Mouse (Mus musculus) G1E (cell line): Measurements from ENCODE around the gene Elmo3. TPM values are rescaled to one million over a fixed set of nuclear protein-coding genes. Genes with fewer than 3 reads are reported as not detected.

Experiments
- ATAC-seq: 2 replicates; pipeline ENCODE4 v1.8.0; 2016; ENCODE audit warnings: mild to moderate bottlenecking; ENCODE audit not compliant: insufficient number of reproducible peaks, poor library complexity, low FRiP score, severe bottlenecking; ENCODE audit errors: extremely low read depth
- DNase-seq: peaks from one replicate; pipeline ENCODE4 v3.0.0; 2012; ENCODE audit warnings: low spot score
- H3K27me3 ChIP-seq: 2 replicates; pipeline ENCODE4 v1.6.1; 2012; ENCODE audit warnings: mild to moderate bottlenecking, low read length, inconsistent platforms; ENCODE audit not compliant: insufficient read depth
- H3K36me3 ChIP-seq: replicated peaks from 2 replicates; pipeline ENCODE3; 2012; ENCODE audit warnings: mild to moderate bottlenecking, inconsistent platforms
- H3K4me1 ChIP-seq: 2 replicates; pipeline ENCODE4 v1.6.1; 2012; ENCODE audit warnings: low read depth, low read length, inconsistent platforms, mixed read lengths; ENCODE audit not compliant: insufficient read depth
- H3K4me3 ChIP-seq: 2 replicates; pipeline ENCODE4 v1.5.1; 2012; ENCODE audit warnings: low read depth, mild to moderate bottlenecking, inconsistent platforms, low read length, moderate library complexity, mixed read lengths
- H3K9me3 ChIP-seq: replicated peaks from 2 replicates; pipeline ENCODE4 v1.6.1; 2012; ENCODE audit warnings: inconsistent platforms
- CTCF ChIP-seq: IDR thresholded peaks from 2 replicates; pipeline ENCODE4 v1.5.1; 2012; ENCODE audit warnings: low read depth, low read length, inconsistent platforms, mixed read lengths
- GATA1 ChIP-seq: IDR thresholded peaks from 2 replicates; pipeline ENCODE4 v1.6.1; 2012; ENCODE audit warnings: borderline replicate concordance, low read length, inconsistent platforms, mixed read lengths
- GATA2 ChIP-seq: IDR thresholded peaks from 2 replicates; pipeline ENCODE4 v1.6.1; 2012; ENCODE audit warnings: low read depth, low read length, inconsistent platforms, borderline replicate concordance
- POLR2AphosphoS5 ChIP-seq: IDR thresholded peaks from 2 replicates; pipeline ENCODE4 v1.6.1; 2012; ENCODE audit warnings: low read depth, low read length, inconsistent platforms; ENCODE audit not compliant: insufficient replicate concordance
- TAL1 ChIP-seq: conservative IDR thresholded peaks from 2 replicates; pipeline ENCODE4 v1.6.1; 2012; ENCODE audit warnings: low read depth, low read length, inconsistent platforms, mixed read lengths
- polyA plus RNA-seq: library from polyadenylated mRNA; stranded (reverse); fragments of >175 nt; gene quantifications from 2 replicates; pipeline ENCODE4 v1.2.3, GENCODE M21; 2012
- total RNA-seq, 2 experiments: library from RNA; stranded (forward) in 1 of 2; stranded (reverse) in 1 of 2; fragments of 200-1000 nt in 1 of 2; fragments of >200 nt in 1 of 2; fragmentation: Nextera tagmentation in 1 of 2; gene quantifications; 2 replicates each; pipeline ENCODE4 v1.2.3; 2014 to 2017

The Elmo3 gene
- total and polyA plus RNA-seq, 3 experiments, result 0.49 to 2.2 (median 0.76) TPM

DNA sequence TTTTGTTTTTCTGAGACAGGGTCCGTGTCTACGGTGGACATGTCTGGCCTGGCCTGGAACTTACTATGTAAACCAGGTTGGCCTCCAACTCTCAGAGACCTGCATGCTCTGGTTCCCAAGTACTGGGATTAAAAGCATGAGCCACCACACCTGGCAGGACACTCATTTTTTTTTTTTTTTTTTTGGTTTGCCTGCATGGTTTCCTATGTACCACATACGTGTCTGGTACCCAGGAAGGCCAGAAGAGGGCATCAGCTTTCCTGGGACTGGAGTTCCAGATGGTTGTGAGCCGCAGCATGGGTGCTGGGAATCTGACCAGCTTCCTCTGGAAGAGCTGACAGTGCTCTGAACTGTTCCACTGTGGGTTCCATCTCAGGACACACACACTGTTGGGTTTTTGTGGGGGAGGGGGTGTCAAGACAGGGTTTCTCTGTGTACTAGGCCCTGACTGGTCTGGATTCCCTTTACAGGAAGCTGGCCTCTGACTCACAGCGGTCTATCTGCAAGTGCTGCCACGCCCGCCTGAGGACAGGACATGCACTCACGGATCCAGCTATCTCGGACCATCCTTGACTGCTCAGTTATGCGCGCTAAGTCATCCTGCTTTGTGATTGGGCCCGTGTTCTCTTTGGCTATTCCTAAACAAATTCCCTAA lies 43.9 kb upstream of the Elmo3 start:
- 0 out of 2 replicates have a peak, but pooled peaks have one; percentile 23 for ATAC-seq
- peak overlapping the region; percentile 16; the same call in 1 of the 2 replicates for H3K4me3 ChIP-seq

DNA sequence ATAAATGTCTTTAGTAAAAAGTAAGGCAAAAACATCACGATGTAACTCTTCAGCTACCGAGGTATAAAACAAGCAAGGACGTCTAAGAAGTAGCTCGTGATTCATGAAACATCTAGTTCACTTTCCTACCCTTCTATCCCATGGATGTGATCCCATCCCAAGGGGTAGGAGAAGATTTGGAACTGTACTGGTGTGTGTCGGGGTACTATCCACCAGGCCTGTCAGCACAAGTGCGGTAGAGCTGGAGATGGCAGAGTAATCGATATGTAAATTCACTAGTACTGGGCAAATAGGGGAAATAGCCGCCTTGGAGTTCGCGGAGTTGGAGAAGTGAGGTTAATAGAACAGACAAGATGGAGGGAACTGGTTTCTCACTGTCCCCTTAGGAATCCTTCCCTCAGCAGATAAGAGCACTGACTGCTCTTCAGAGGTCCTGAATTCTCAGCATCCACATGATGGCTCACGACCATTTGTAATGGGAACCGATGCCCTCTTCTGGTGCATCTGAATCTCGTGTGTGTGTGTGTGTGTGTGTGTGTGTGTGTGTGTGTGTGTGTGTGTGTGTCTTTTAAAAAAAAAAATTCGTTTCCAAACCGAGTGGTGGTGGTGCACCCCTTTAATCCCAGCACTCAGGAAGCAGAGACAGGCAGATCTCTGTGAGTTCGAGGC lies 42.0 kb upstream of the Elmo3 start:
- Histone ChIP-seq H3K4me1 (peaks cover 72% of the 10 kb centered on the region), H3K9me3 (peaks cover 9% of the 10 kb centered on the region), H3K4me3 (peak overlapping the region; percentile 93), H3K27me3 (no peaks in the 10 kb centered on the region; the same call in 1 of the 2 replicates), H3K36me3 (peaks cover 60% of the 10 kb centered on the region)
- DNase-seq (no peak), ATAC-seq (no peak)
- no peak for TF ChIP-seq POLR2AphosphoS5
- TF ChIP-seq CTCF, result no peak
- TF ChIP-seq GATA1, result no peak
- no peak for TF ChIP-seq TAL1
- no peak for TF ChIP-seq GATA2

More for the DNA sequence above, 43.9 kb upstream of the Elmo3 start:
- no peak for DNase-seq
- peaks cover 4% of the 10 kb centered on the region for H3K9me3 ChIP-seq
- peaks cover 53% of the 10 kb centered on the region for H3K36me3 ChIP-seq
- H3K27me3 ChIP-seq, result no peaks in the 10 kb centered on the region
- no peak for TF ChIP-seq CTCF
- TF ChIP-seq TAL1, result no peak
- no peak for TF ChIP-seq GATA2
- no peak for TF ChIP-seq GATA1
- no peak for TF ChIP-seq POLR2AphosphoS5
- H3K4me1 ChIP-seq, result peaks cover 57% of the 10 kb centered on the region

DNA sequence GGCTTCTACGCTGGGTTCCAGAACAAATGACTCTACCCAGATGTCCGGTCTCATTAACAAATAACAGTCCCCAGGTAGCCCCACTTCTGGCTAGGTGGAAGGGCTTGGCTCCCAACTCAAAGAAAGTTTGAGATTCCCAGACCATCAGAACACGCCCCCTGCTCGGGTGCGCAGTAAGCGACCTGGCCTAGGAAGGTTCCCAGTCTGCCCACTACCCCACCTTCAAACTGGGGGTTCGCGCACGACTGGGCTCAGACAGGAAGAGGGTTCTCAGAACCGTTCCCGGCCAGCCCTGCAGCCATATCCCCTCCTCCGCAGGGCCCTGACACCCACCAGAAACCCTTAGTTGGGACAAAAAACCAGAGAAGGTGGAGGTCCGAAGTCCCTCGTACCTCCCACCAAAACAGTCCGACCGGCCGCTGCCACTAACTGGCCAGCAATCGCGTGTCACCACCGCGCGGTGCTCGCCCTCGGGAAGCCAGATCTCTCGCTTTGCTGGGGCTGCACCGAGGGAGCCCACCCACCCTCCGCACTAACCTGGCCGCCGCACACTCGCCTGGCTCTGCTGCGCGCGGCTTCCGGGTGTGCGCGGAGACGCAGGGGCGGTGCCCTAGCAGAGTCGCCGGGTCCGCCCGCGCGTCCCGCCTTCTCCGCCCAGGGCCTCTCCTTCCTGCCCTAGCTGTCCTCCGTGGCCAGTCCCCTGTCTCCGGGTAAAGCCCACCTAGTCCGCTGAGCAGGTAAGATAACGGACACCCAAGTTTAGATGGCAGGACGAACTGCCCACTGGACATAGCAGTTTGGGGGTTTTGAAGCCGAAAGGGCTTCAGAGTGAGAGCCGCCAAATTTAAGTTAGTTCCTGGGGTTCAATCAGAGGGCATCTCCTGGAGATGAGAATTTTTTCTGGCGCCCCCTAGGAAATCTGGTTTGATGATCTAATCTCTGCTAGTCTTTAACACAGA lies 41.1 kb upstream of the Elmo3 start, which contains the start of the genes Tradd and Fbxl8:
Gene Tradd (minus strand): TSS at position 586 of the 959 bp plus-strand sequence.
Gene Fbxl8 (plus strand): TSS at position 625 of the 959 bp plus-strand sequence.
- Histone ChIP-seq H3K4me1 (peaks cover 76% of the 10 kb centered on the region), H3K27me3 (peaks cover 4% of the 10 kb centered on the region; the same call in 1 of the 2 replicates), H3K9me3 (peaks cover 14% of the 10 kb centered on the region), H3K4me3 (peak within 1 kb of the TSS; percentile 93), H3K36me3 (peaks cover 60% of the 10 kb centered on the region)
- DNase-seq (peak; percentile 87), ATAC-seq (peak; percentile 69; the same call in 1 of the 2 replicates)
- TF ChIP-seq CTCF (no peak), TAL1 (no peak), POLR2AphosphoS5 (no peak), GATA1 (no peak), GATA2 (no peak)

GRCm38 (mm10) chr8:105265128-105265527 lies 40.3 kb upstream of the Elmo3 start:
- peaks cover 76% of the 10 kb centered on the region for H3K4me1 ChIP-seq
- H3K4me3 ChIP-seq, result peak overlapping the region; percentile 93
- ATAC-seq (peak; percentile 50; the same call in 1 of the 2 replicates), DNase-seq (peak; percentile 74)
- peaks cover 8% of the 10 kb centered on the region; the same call in 1 of the 2 replicates for H3K27me3 ChIP-seq
- TF ChIP-seq GATA2, result no peak
- TF ChIP-seq POLR2AphosphoS5, result no peak
- no peak for TF ChIP-seq TAL1
- TF ChIP-seq CTCF, result no peak
- no peak for TF ChIP-seq GATA1
- peaks cover 53% of the 10 kb centered on the region for H3K36me3 ChIP-seq
- H3K9me3 ChIP-seq, result peaks cover 14% of the 10 kb centered on the region

DNA sequence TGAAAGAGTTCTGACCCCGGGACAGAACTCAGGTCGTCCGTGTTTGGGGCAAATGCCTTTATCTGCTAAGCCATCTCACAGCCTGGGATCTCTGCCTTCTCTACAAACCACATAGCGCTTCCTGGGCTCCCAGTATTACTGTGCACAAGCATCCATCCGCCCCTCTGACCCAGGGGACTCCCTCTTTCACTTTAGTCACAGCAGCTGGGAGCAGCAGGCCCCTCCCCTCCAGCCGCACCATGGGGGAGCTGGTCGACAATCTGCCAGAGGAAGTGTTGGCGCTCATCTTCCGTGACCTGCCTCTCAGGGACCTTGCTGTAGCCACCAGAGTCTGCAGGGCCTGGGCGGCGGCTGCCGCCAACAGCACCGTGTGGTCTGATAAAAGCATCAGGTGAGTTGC lies 38.6 kb upstream of the Elmo3 start:
- Histone ChIP-seq H3K4me3 (peak overlapping the region; percentile 45; the same call in 1 of the 2 replicates), H3K9me3 (peaks cover 10% of the 10 kb centered on the region), H3K27me3 (peaks cover 19% of the 10 kb centered on the region), H3K4me1 (peaks cover 77% of the 10 kb centered on the region), H3K36me3 (peaks cover 37% of the 10 kb centered on the region)
- peak; percentile 35 for ATAC-seq
- TF ChIP-seq POLR2AphosphoS5 (no peak), TAL1 (no peak), CTCF (no peak), GATA1 (no peak), GATA2 (no peak)
- DNase-seq, result peak; percentile 62
